Mouse (Mus musculus) heart, embryonic 14.5 days (tissue): ENCODE data around the gene Bola2. TPM values are rescaled to one million over a fixed set of nuclear protein-coding genes. Genes with fewer than 3 reads are reported as not detected.

Experiments
- ATAC-seq: fragments of 200-750 bp; cut with Nextera tagmentation; 2 replicates; pipeline ENCODE4 v1.8.0; 2017; ENCODE audit warnings: low read depth, moderate TSS enrichment; ENCODE audit not compliant: insufficient number of reproducible peaks, insufficient read depth, low FRiP score
- H3K27ac ChIP-seq, 2 experiments: fragments of 200-500 bp in 1 of 2; fragments of 300-500 bp in 1 of 2; sonication (generic) in 1 of 2; replicated peaks in 1 of 2; 2 replicates each; pipeline ENCODE4 v1.5.1; 2012 to 2014; ENCODE audit warnings: low read depth in 2 of 2, low read length in 2 of 2, control low read depth in 1 of 2, mild to moderate bottlenecking in 1 of 2, mixed read lengths in 1 of 2; ENCODE audit not compliant: control insufficient read depth in 1 of 2, insufficient read depth in 1 of 2
- H3K27me3 ChIP-seq: fragments of 300-500 bp; sonication (generic); 2 replicates; pipeline ENCODE4 v1.6.1; 2014; ENCODE audit warnings: mild to moderate bottlenecking, low read length, control low read depth; ENCODE audit not compliant: control insufficient read depth, insufficient read depth
- H3K36me3 ChIP-seq: fragments of 300-500 bp; sonication (generic); 2 replicates; pipeline ENCODE4 v1.6.1; 2014; ENCODE audit warnings: mild to moderate bottlenecking, control low read depth, low read length, mixed read lengths; ENCODE audit not compliant: control insufficient read depth, insufficient read depth
- H3K4me1 ChIP-seq, 2 experiments: fragments of 200-500 bp in 1 of 2; fragments of 300-500 bp in 1 of 2; sonication (generic) in 1 of 2; 2 replicates each; pipeline ENCODE4 v1.6.1; 2012 to 2014; ENCODE audit warnings: low read length in 2 of 2, control low read depth in 1 of 2, mixed read lengths in 1 of 2; ENCODE audit not compliant: control insufficient read depth in 2 of 2, insufficient read depth in 2 of 2
- H3K4me2 ChIP-seq: fragments of 300-500 bp; sonication (generic); 2 replicates; pipeline ENCODE4 v1.6.1; 2014; ENCODE audit warnings: mild to moderate bottlenecking, low read length
- H3K4me3 ChIP-seq, 2 experiments: fragments of 200-500 bp in 1 of 2; fragments of 300-500 bp in 1 of 2; sonication (generic) in 1 of 2; 2 replicates each; pipeline ENCODE4 v1.5.1; 2012 to 2014; ENCODE audit warnings: low read length in 2 of 2, mild to moderate bottlenecking in 2 of 2, control low read depth in 1 of 2, low read depth in 1 of 2, moderate library complexity in 1 of 2; ENCODE audit not compliant: control insufficient read depth in 1 of 2, insufficient read depth in 1 of 2
- H3K9ac ChIP-seq: fragments of 300-500 bp; sonication (generic); 2 replicates; pipeline ENCODE4 v1.6.1; 2014; ENCODE audit warnings: mild to moderate bottlenecking, low read length
- H3K9me3 ChIP-seq: fragments of 300-500 bp; sonication (generic); 2 replicates; pipeline ENCODE4 v1.6.1; 2016; ENCODE audit warnings: low read length, control low read depth; ENCODE audit not compliant: control insufficient read depth
- WGBS: fragments of 180-500 bp; shearing (Covaris S2); extraction: QIAGEN DNeasy Blood & Tissue Kit; methylation state at CpG from one replicate; pipeline ENCODE4 v1.1.7; 2014; 5-methylcytosine and 5-hydroxymethylcytosine counted together
- polyA plus RNA-seq: library from polyadenylated mRNA; unstranded; fragments of >200 nt; fragmentation: Nextera tagmentation; extraction: Ambion mirVana; gene quantifications from 2 replicates; pipeline ENCODE4 v1.2.1, GENCODE M21; 2014

Bola2 gene
- polyA plus RNA-seq, 1 experiment from 2014 or later: 102 TPM

- H3K9me3 ChIP-seq: peaks cover 5% of the 10 kb centered on the region; the same call in 1 of the 2 replicates
- WGBS: 52% methylated on average over 4 of the region's 4 CpGs
- H3K4me3 ChIP-seq: no peak overlapping the region
- no peak overlapping the region for H3K4me2 ChIP-seq
- no peaks in the 10 kb centered on the region for H3K36me3 ChIP-seq
- H3K27ac ChIP-seq: no peak overlapping the region
- no peak overlapping the region for H3K9ac ChIP-seq
- H3K4me1 ChIP-seq: no peaks in the 10 kb centered on the region
- H3K27me3 ChIP-seq: peaks cover 6% of the 10 kb centered on the region
- ATAC-seq: no peak
These were observed 15.1 kb downstream of the Bola2 start for GRCm38 (mm10) chr7:126710266-126710665.

GRCm38 (mm10) chr7:126711910-126712309, 16.7 kb downstream of the Bola2 start:
- ATAC-seq: no peak
- Histone ChIP-seq H3K27ac (no peak overlapping the region), H3K36me3 (no peaks in the 10 kb centered on the region), H3K27me3 (no peaks in the 10 kb centered on the region), H3K9me3 (peaks cover 5% of the 10 kb centered on the region; the same call in 1 of the 2 replicates), H3K9ac (no peak overlapping the region), H3K4me3 (no peak overlapping the region), H3K4me2 (no peak overlapping the region), H3K4me1 (no peaks in the 10 kb centered on the region)
- WGBS: 69% methylated on average over 3 of the region's 3 CpGs

GRCm38 (mm10) chr7:126715679-126716078, 20.5 kb downstream of the Bola2 start:
- WGBS: 59% methylated on average over 4 of the region's 4 CpGs
- H3K36me3 ChIP-seq: no peaks in the 10 kb centered on the region
- no peak overlapping the region for H3K27ac ChIP-seq
- H3K9ac ChIP-seq: no peak overlapping the region
- H3K27me3 ChIP-seq: no peaks in the 10 kb centered on the region
- no peak overlapping the region for H3K4me3 ChIP-seq
- H3K4me2 ChIP-seq: no peak overlapping the region
- no peak for ATAC-seq
- no peaks in the 10 kb centered on the region for H3K4me1 ChIP-seq
- 0 out of 2 replicates have a peak, but pooled peaks cover 3% of the 10 kb centered on the region for H3K9me3 ChIP-seq

GRCm38 (mm10) chr7:126717566-126717965, 22.4 kb downstream of the Bola2 start:
- H3K36me3 ChIP-seq: no peaks in the 10 kb centered on the region
- H3K27me3 ChIP-seq: no peaks in the 10 kb centered on the region
- H3K4me1 ChIP-seq: no peaks in the 10 kb centered on the region
- 91% methylated on average over 3 of the region's 3 CpGs for WGBS
- H3K4me2 ChIP-seq: no peak overlapping the region
- no peak for ATAC-seq
- H3K9ac ChIP-seq: no peak overlapping the region
- no peak overlapping the region for H3K27ac ChIP-seq
- H3K9me3 ChIP-seq: 0 out of 2 replicates have a peak, but pooled peaks cover 3% of the 10 kb centered on the region
- H3K4me3 ChIP-seq: no peak overlapping the region

- no peak overlapping the region for H3K4me3 ChIP-seq
- 92% methylated on average over 5 of the region's 5 CpGs for WGBS
- ATAC-seq: no peak
- H3K4me2 ChIP-seq: no peak overlapping the region
- 0 out of 2 replicates have a peak, but pooled peaks cover 3% of the 10 kb centered on the region for H3K9me3 ChIP-seq
- no peaks in the 10 kb centered on the region for H3K27me3 ChIP-seq
- H3K36me3 ChIP-seq: no peaks in the 10 kb centered on the region
- no peak overlapping the region for H3K27ac ChIP-seq
- no peaks in the 10 kb centered on the region for H3K4me1 ChIP-seq
- no peak overlapping the region for H3K9ac ChIP-seq
These were observed 23.7 kb downstream of the Bola2 start for GRCm38 (mm10) chr7:126718787-126719337.

GRCm38 (mm10) chr7:126721635-126722034, 26.4 kb downstream of the Bola2 start:
- Histone ChIP-seq H3K27me3 (no peaks in the 10 kb centered on the region), H3K27ac (no peak overlapping the region), H3K9me3 (0 out of 2 replicates have a peak, but pooled peaks cover 3% of the 10 kb centered on the region), H3K9ac (no peak overlapping the region), H3K4me1 (no peaks in the 10 kb centered on the region), H3K36me3 (no peaks in the 10 kb centered on the region), H3K4me3 (no peak overlapping the region), H3K4me2 (no peak overlapping the region)
- no peak for ATAC-seq
- 90% methylated on average over 13 of the region's 13 CpGs for WGBS

- no peak overlapping the region for H3K4me3 ChIP-seq
These were observed 29.9 kb downstream of the Bola2 start for GRCm38 (mm10) chr7:126725077-126725476.

GRCm38 (mm10) chr7:126725667-126726066, 30.5 kb downstream of the Bola2 start:
- H3K27me3 ChIP-seq: no peaks in the 10 kb centered on the region
- no peak overlapping the region for H3K4me3 ChIP-seq
- no peak overlapping the region for H3K27ac ChIP-seq
- 72% methylated on average over 5 of the region's 5 CpGs for WGBS
- H3K9me3 ChIP-seq: no peaks in the 10 kb centered on the region
- no peak overlapping the region for H3K9ac ChIP-seq
- no peak overlapping the region for H3K4me2 ChIP-seq
- no peaks in the 10 kb centered on the region for H3K4me1 ChIP-seq
- ATAC-seq: no peak
- H3K36me3 ChIP-seq: no peaks in the 10 kb centered on the region

More at GRCm38 (mm10) chr7:126725077-126725476, 29.9 kb downstream of the Bola2 start:
- no peak overlapping the region for H3K9ac ChIP-seq
- no peaks in the 10 kb centered on the region for H3K36me3 ChIP-seq
- H3K9me3 ChIP-seq: no peaks in the 10 kb centered on the region
- H3K27ac ChIP-seq: no peak overlapping the region
- no peak for ATAC-seq
- 54% methylated on average over 3 of the region's 3 CpGs for WGBS
- H3K4me2 ChIP-seq: no peak overlapping the region
- no peaks in the 10 kb centered on the region for H3K4me1 ChIP-seq
- no peaks in the 10 kb centered on the region for H3K27me3 ChIP-seq
